Comparison of ENCODE assay signal across 8 mouse cellular contexts in genomic region chr12:79028911-79029861, GRCm38 (mm10). TPM values are rescaled to one million over a fixed set of nuclear protein-coding genes. Genes with fewer than 3 reads are reported as not detected.
A peak's percentile ranks its signal among the peaks of the same experiment; 100 is the strongest.
DNase-seq lines count a peak whose midpoint lies in the region; ATAC-seq and TF ChIP-seq lines count a peak whose summit lies in the region.

Gene Plekhh1 (plus strand): TSS chr12:79029163.

- peak within 1 kb of the TSS; percentile 93 for H3K9ac ChIP-seq in intestine, embryonic 16.5 days (ENCODE audit: low read depth, low read length)
- H3K9ac ChIP-seq in liver, adult 2 months (ENCODE audit: low read depth, low read length), result peak within 1 kb of the TSS; percentile 76
- H3K9ac ChIP-seq in midbrain, postnatal 0 days (replicated peaks; ENCODE audit: low read length, poor library complexity, severe bottlenecking), result peak within 1 kb of the TSS; percentile 79

- TF ChIP-seq CTCF in liver, adult 2 months (IDR thresholded peaks at IDR 0.05; ENCODE audit: low read depth, low read length), result no peak
- no peak for TF ChIP-seq CTCF in midbrain, postnatal 0 days (IDR thresholded peaks at IDR 0.05)
- TF ChIP-seq CTCF in testis, adult 2 months (IDR thresholded peaks at IDR 0.05; ENCODE audit: control insufficient read depth, insufficient read depth, insufficient replicate concordance, low read depth, low read length), result no peak

- intact Hi-C loops in gastrocnemius, postnatal 36 days (cut with DNase I), result no loop called here

- H3K4me1 ChIP-seq in intestine, embryonic 16.5 days (ENCODE audit: control insufficient read depth, insufficient read depth, low read length), result peaks cover 5% of the 10 kb centered on the region; the same call in 1 of the 2 replicates
- H3K4me1 ChIP-seq in liver, adult 2 months (ENCODE audit: control insufficient read depth, insufficient read depth, low read length), result peaks cover 2% of the 10 kb centered on the region
- no peaks in the 10 kb centered on the region for H3K4me1 ChIP-seq in midbrain, postnatal 0 days (ENCODE audit: insufficient read depth, low read length)
- H3K4me1 ChIP-seq in testis, adult 2 months (ENCODE audit: control insufficient read depth, insufficient read depth, low read length), result peaks cover 9% of the 10 kb centered on the region

- H3K27ac ChIP-seq in intestine, embryonic 16.5 days (ENCODE audit: low read length), result peak within 1 kb of the TSS; percentile 81
- H3K27ac ChIP-seq in liver, adult 2 months (replicated peaks; ENCODE audit: insufficient read depth, low read depth, low read length), result no peak within 1 kb of the TSS
- H3K27ac ChIP-seq in midbrain, postnatal 0 days (ENCODE audit: low read depth, low read length), result peak within 1 kb of the TSS; percentile 55; the same call in 1 of the 2 replicates
- peak within 1 kb of the TSS; percentile 54 for H3K27ac ChIP-seq in testis, adult 2 months (ENCODE audit: control insufficient read depth, insufficient read depth, low read depth, low read length)

- no peaks in the 10 kb centered on the region for H3K36me3 ChIP-seq in intestine, embryonic 16.5 days (ENCODE audit: control insufficient read depth, insufficient read depth, low read length)
- no peaks in the 10 kb centered on the region for H3K36me3 ChIP-seq in liver, adult 2 months (ENCODE audit: control insufficient read depth, insufficient read depth, low read length)
- H3K36me3 ChIP-seq in midbrain, postnatal 0 days (ENCODE audit: insufficient read depth, low read length), result no peaks in the 10 kb centered on the region
- no peaks in the 10 kb centered on the region for H3K36me3 ChIP-seq in testis, adult 2 months (ENCODE audit: control insufficient read depth, insufficient read depth, low read length)

- H3K27me3 ChIP-seq in intestine, embryonic 16.5 days (replicated peaks; ENCODE audit: control insufficient read depth, insufficient read depth, low read length), result no peaks in the 10 kb centered on the region
- H3K27me3 ChIP-seq in liver, adult 2 months (ENCODE audit: control insufficient read depth, insufficient read depth, low read length), result peaks cover 6% of the 10 kb centered on the region; the same call in 1 of the 2 replicates
- no peaks in the 10 kb centered on the region for H3K27me3 ChIP-seq in midbrain, postnatal 0 days (ENCODE audit: insufficient read depth, low read length)
- H3K27me3 ChIP-seq in testis, adult 2 months (ENCODE audit: control insufficient read depth, insufficient read depth, low read length), result no peaks in the 10 kb centered on the region

- under 1% methylated on average over 70 of the region's 80 CpGs for WGBS in intestine, embryonic 16.5 days
- WGBS in liver, adult 2 months, result 2% methylated on average over 70 of the region's 80 CpGs
- under 1% methylated on average over 62 of the region's 80 CpGs for WGBS in midbrain, postnatal 0 days

- peak within 1 kb of the TSS; percentile 81 for H3K4me3 ChIP-seq in intestine, embryonic 16.5 days (ENCODE audit: low read length)
- peak within 1 kb of the TSS; percentile 83 for H3K4me3 ChIP-seq in liver, adult 2 months (ENCODE audit: insufficient read depth, low read depth, low read length)
- peak within 1 kb of the TSS; percentile 83 for H3K4me3 ChIP-seq in midbrain, postnatal 0 days (ENCODE audit: low read depth, low read length)
- peak within 1 kb of the TSS; percentile 93 for H3K4me3 ChIP-seq in testis, adult 2 months (ENCODE audit: control insufficient read depth, low read depth, low read length)

- no peaks in the 10 kb centered on the region for H3K9me3 ChIP-seq in intestine, embryonic 16.5 days (ENCODE audit: control insufficient read depth, low read length)
- H3K9me3 ChIP-seq in midbrain, postnatal 0 days (ENCODE audit: low read length), result no peaks in the 10 kb centered on the region

- DNase-seq in right cerebral cortex, adult 18-20 months, result peak; percentile 27
- DNase-seq in right cerebral cortex, postnatal 36 days (ENCODE audit: low spot score in 2 of 2), result no peak
- DNase-seq in cerebellum, postnatal 25 days, result peak; percentile 68 to 74
- peak; percentile 17 to 29 for DNase-seq in gastrocnemius, postnatal 36 days
- DNase-seq in liver, adult 2 months (ENCODE audit: extremely low read depth, low read depth, low spot score), result no peak
- peak; percentile 36 for DNase-seq in midbrain, postnatal 0 days (ENCODE audit: low spot score)

- peak; percentile 93 for ATAC-seq in intestine, embryonic 16.5 days
- peak; percentile 85 for ATAC-seq in midbrain, postnatal 0 days (ENCODE audit: low FRiP score)

- H3K4me2 ChIP-seq in intestine, embryonic 16.5 days (ENCODE audit: low read depth, low read length), result peak within 1 kb of the TSS; percentile 90
- H3K4me2 ChIP-seq in midbrain, postnatal 0 days (ENCODE audit: low read depth, low read length, poor library complexity, severe bottlenecking), result peak within 1 kb of the TSS; percentile 97

- TF ChIP-seq POLR2A in liver, adult 2 months (IDR thresholded peaks at IDR 0.05; ENCODE audit: extremely low read depth, insufficient read depth, low read length), result no peak
- TF ChIP-seq POLR2A in testis, adult 2 months (IDR thresholded peaks at IDR 0.05; ENCODE audit: control insufficient read depth, low read depth, low read length), result no peak; the same call in 1 of the 2 replicates

- H3K79me2 ChIP-seq in liver, adult 2 months (ENCODE audit: control insufficient read depth, insufficient read depth, low read length), result no peaks in the 10 kb centered on the region

RNA-seq across cellular contexts. Expression of gene Plekhh1, which starts in this region (rescaled TPM):
- 1 to 10 TPM; 1.1 to 1.3 TPM for total RNA-seq in gastrocnemius, postnatal 36 days (2021)
- 7.5 and 9.0 TPM in 2 replicates for polyA plus RNA-seq in intestine, embryonic 16.5 days (2015; fragmentation: Nextera tagmentation; extraction: Ambion mirVana)
- total RNA-seq in liver, adult 2 months (2014; rRNA removed), result 0.09 and 0.13 TPM in 2 replicates
- 0.16 and 0.27 TPM in 2 replicates for polyA plus RNA-seq in liver, adult 2 months (2012; rRNA removed)
- 5.4 and 6.1 TPM in 2 replicates for total RNA-seq in midbrain, postnatal 0 days (2014; rRNA removed)
- 1.00 and 1.1 TPM in 2 replicates for polyA plus RNA-seq in midbrain, postnatal 0 days (2015; fragmentation: Nextera tagmentation; extraction: Ambion mirVana)
- 2.7 and 3.3 TPM in 2 replicates for polyA plus RNA-seq in testis, adult 2 months (2012; rRNA removed)

Comparison
In these comparisons a context has a peak if more than half of its experiments do, and no peak if none do; other contexts are left out.
1. DNase-seq: peak in right cerebral cortex, adult 18-20 months (single experiment), cerebellum, postnatal 25 days (2 of 2), gastrocnemius, postnatal 36 days (2 of 2) and midbrain, postnatal 0 days (single experiment); none in right cerebral cortex, postnatal 36 days (0 of 2) and liver, adult 2 months (single experiment).
2. Peak in every context shown above with its lines, with median percentiles within 50 percentile points of each other: H3K4me3 ChIP-seq and H3K9ac ChIP-seq.